Mouse (Mus musculus): ENCODE measurements around the gene Phrf1. TPM values are rescaled to one million over a fixed set of nuclear protein-coding genes. Genes with fewer than 3 reads are reported as not detected.
A peak's percentile ranks its signal among the peaks of the same experiment; 100 is the strongest.

Phrf1 gene
- total and polyA plus RNA-seq, 3 experiments, result 66.1 to 1,029 (median 91.2) TPM

DNA sequence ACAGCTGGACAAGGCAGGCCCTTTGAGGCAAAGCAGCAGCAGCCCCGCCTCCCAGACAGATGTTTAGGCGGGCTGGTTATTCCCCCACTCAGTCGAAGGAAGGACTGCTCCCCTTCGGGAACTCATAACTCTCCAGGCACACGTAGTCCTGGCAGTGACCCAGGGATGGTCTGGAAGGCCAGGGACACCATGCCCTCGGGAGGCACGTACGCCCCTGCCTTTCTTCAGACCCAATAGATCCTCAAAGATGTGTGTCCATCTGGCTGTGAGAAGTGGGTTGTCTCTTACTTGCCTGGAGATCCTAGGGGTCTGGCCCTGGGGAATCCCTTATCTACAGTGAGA, 6.5 kb upstream of the Phrf1 start (continued):
- no peak for TF ChIP-seq USF1 (IDR thresholded peaks at IDR 0.05; ENCODE audit: low read depth, low read length)

DNA sequence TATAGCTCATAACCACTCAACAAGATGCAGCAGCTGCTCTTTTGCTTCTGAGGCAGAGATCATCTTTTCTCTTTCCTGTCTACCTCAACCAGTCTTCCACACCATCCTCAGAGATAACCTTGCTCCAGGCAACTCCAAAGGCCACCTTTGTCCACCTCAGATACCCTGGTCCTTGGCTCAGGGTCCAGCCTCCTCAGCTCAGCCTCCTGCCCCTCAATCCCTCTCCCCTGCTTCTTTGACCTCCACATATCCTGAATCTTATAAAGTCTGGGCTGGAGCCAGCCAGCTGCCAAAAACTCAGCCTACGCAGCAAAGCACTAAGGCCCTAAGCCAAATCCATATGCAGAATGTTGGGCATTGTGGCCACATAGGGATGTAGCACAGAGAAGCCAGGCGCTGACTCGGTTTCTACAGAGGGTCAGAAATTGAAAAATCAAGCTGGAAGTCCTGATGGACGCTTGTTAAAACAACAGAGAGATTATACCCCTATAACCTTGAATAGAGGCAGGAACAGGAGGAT, 5.8 kb upstream of the Phrf1 start:
- DNase-seq (ENCODE audit: low read depth, low spot score), result no peak
- TF ChIP-seq NRF1 (IDR thresholded peaks at IDR 0.05; ENCODE audit: insufficient read depth, low read depth, low read length, poor library complexity, severe bottlenecking) (no peak), UBTF (IDR thresholded peaks at IDR 0.05; ENCODE audit: borderline replicate concordance, insufficient read depth, low read depth, low read length) (no peak), POLR2AphosphoS2 (IDR thresholded peaks at IDR 0.05; ENCODE audit: low read length) (no peak), CHD1 (IDR thresholded peaks at IDR 0.05; ENCODE audit: low read depth, low read length) (no peak)
- Histone ChIP-seq H3K9me3 (replicated peaks; ENCODE audit: insufficient read depth, low read length) (no peaks in the 10 kb centered on the region), H3K9ac (ENCODE audit: control insufficient read depth, low read depth, low read length, poor library complexity, severe bottlenecking) (peak overlapping the region; percentile 40; the same call in 1 of the 2 replicates), H3K4me1 (ENCODE audit: control insufficient read depth in 1 of 2, insufficient read depth in 2 of 2, low read length in 2 of 2) (peaks cover 0 to 9% of the 10 kb centered on the region in 2 experiments; a peak in 3 of 4 replicates), H3K36me3 (ENCODE audit: control insufficient read depth in 1 of 2, insufficient read depth in 2 of 2, low read length in 2 of 2) (peaks cover 0 to 6% of the 10 kb centered on the region in 2 experiments; a peak in 2 of 4 replicates), H3K4me3 (ENCODE audit: control insufficient read depth in 1 of 2, insufficient read depth in 1 of 2, low read depth in 2 of 2, low read length in 2 of 2) (no peak overlapping the region), H3K27me3 (ENCODE audit: control insufficient read depth in 1 of 2, insufficient read depth in 2 of 2, low read length in 2 of 2) (no peaks in the 10 kb centered on the region), H3K27ac (ENCODE audit: control insufficient read depth, low read depth, low read length) (no peak overlapping the region), H3K79me2 (ENCODE audit: control insufficient read depth, insufficient read depth, low read length, poor library complexity) (no peaks in the 10 kb centered on the region)

DNA sequence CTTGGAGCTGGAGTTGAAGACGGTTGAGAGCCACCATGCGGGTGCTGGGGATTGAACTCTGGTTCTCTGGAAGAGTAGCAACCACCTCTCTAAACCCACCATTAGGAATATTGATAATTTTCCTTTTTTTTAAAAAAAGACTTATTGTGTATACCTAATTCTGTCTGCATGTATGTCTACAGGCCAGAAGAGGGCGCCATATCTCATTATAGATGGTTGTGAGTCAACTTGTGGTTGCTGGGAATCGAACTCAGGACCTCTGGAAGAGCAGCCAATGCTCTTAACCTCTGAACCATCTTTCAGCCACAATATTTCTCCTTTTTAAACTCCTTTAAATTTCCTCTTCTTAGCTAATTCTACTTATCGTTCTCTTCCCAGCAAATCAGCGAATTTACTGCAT, 2.0 kb upstream of the Phrf1 start:
- TF ChIP-seq EP300 (IDR thresholded peaks at IDR 0.05; ENCODE audit: low read depth in 1 of 2, low read length in 2 of 2) (no peak), ZKSCAN1 (IDR thresholded peaks at IDR 0.05; ENCODE audit: low read depth, low read length) (no peak), POLR2AphosphoS2 (IDR thresholded peaks at IDR 0.05; ENCODE audit: low read length) (no peak), JUND (IDR thresholded peaks at IDR 0.05; ENCODE audit: low read depth, low read length) (no peak), MYC (IDR thresholded peaks at IDR 0.05; ENCODE audit: low read depth, low read length) (no peak), RAD21 (IDR thresholded peaks at IDR 0.05; ENCODE audit: low read depth, low read length) (peak; percentile 7; the same call in 1 of the 2 replicates), CTCF (IDR thresholded peaks at IDR 0.05 in 2 of 3, conservative IDR thresholded peaks at IDR 0.05 in 1 of 3; ENCODE audit: control insufficient read depth in 1 of 3, insufficient read depth in 1 of 3, low read depth in 2 of 3, low read length in 3 of 3, poor library complexity in 1 of 3, severe bottlenecking in 1 of 3) (peak in 2 of 3 experiments; percentile 24 to 39; a peak in 2 of 6 replicates)
- Histone ChIP-seq H3K4me1 (ENCODE audit: control insufficient read depth in 1 of 2, insufficient read depth in 2 of 2, low read length in 2 of 2) (peaks cover 4 to 21% of the 10 kb centered on the region in 2 experiments; a peak in 3 of 4 replicates), H3K27ac (ENCODE audit: control insufficient read depth, low read depth, low read length) (no peak overlapping the region), H3K4me3 (ENCODE audit: control insufficient read depth in 1 of 2, insufficient read depth in 1 of 2, low read depth in 2 of 2, low read length in 2 of 2) (no peak overlapping the region), H3K9ac (ENCODE audit: control insufficient read depth, low read depth, low read length, poor library complexity, severe bottlenecking) (no peak overlapping the region), H3K36me3 (ENCODE audit: control insufficient read depth in 1 of 2, insufficient read depth in 2 of 2, low read length in 2 of 2) (peaks cover 6 to 18% of the 10 kb centered on the region in 2 experiments; a peak in 3 of 4 replicates), H3K9me3 (replicated peaks; ENCODE audit: insufficient read depth, low read length) (no peaks in the 10 kb centered on the region), H3K27me3 (ENCODE audit: control insufficient read depth in 1 of 2, insufficient read depth in 2 of 2, low read length in 2 of 2) (no peaks in the 10 kb centered on the region), H3K79me2 (ENCODE audit: control insufficient read depth, insufficient read depth, low read length, poor library complexity) (peaks cover 29% of the 10 kb centered on the region)
- DNase-seq (ENCODE audit: low read depth, low spot score), result peak; percentile 54

GRCm38 (mm10) chr7:141227796-141228195, 788 bp upstream of the Phrf1 start:
- H3K27ac ChIP-seq (ENCODE audit: control insufficient read depth, low read depth, low read length), result no peak overlapping the region
- peak overlapping the region; percentile 8 to 76; a peak in 2 of 4 replicates for H3K4me3 ChIP-seq (ENCODE audit: control insufficient read depth in 1 of 2, insufficient read depth in 1 of 2, low read depth in 2 of 2, low read length in 2 of 2)
- H3K36me3 ChIP-seq (ENCODE audit: control insufficient read depth in 1 of 2, insufficient read depth in 2 of 2, low read length in 2 of 2), result peaks cover 10 to 11% of the 10 kb centered on the region in 2 experiments; a peak in 3 of 4 replicates
- no peak for DNase-seq (ENCODE audit: low read depth, low spot score)
- TF ChIP-seq USF2 (IDR thresholded peaks at IDR 0.05; ENCODE audit: borderline replicate concordance in 1 of 2, insufficient read depth in 1 of 2, low read depth in 1 of 2, low read length in 2 of 2) (no peak), ZC3H11A (IDR thresholded peaks at IDR 0.05; ENCODE audit: low read depth, low read length) (no peak), TBP (IDR thresholded peaks at IDR 0.05; ENCODE audit: low read depth, low read length) (no peak)
- peak overlapping the region; percentile 60 for H3K9ac ChIP-seq (ENCODE audit: control insufficient read depth, low read depth, low read length, poor library complexity, severe bottlenecking)
- peaks cover 34% of the 10 kb centered on the region for H3K79me2 ChIP-seq (ENCODE audit: control insufficient read depth, insufficient read depth, low read length, poor library complexity)
- H3K4me1 ChIP-seq (ENCODE audit: control insufficient read depth in 1 of 2, insufficient read depth in 2 of 2, low read length in 2 of 2), result peaks cover 4 to 13% of the 10 kb centered on the region in 2 experiments; a peak in 3 of 4 replicates
- no peaks in the 10 kb centered on the region for H3K9me3 ChIP-seq (replicated peaks; ENCODE audit: insufficient read depth, low read length)
- no peaks in the 10 kb centered on the region for H3K27me3 ChIP-seq (ENCODE audit: control insufficient read depth in 1 of 2, insufficient read depth in 2 of 2, low read length in 2 of 2)

Data from MEL (cell line).